Mouse (Mus musculus): ENCODE data around the gene Cc2d2b. TPM values are rescaled to one million over a fixed set of nuclear protein-coding genes. Genes with fewer than 3 reads are reported as not detected.

The Cc2d2b gene
- polyA plus RNA-seq, 1 experiment from 2014 or later, result 0.12 TPM

GRCm38 (mm10) chr19:40821306-40821825, 72.8 kb downstream of the Cc2d2b start:
- H3K4me1 ChIP-seq (replicated peaks; ENCODE audit: control insufficient read depth, insufficient read depth), result no peaks in the 10 kb centered on the region
- no peaks in the 10 kb centered on the region for H3K36me3 ChIP-seq (ENCODE audit: control insufficient read depth, insufficient read depth, low read length)
- no peak overlapping the region for H3K27ac ChIP-seq (replicated peaks)
- no peak overlapping the region for H3K4me2 ChIP-seq (replicated peaks; ENCODE audit: low read depth)
- no peaks in the 10 kb centered on the region for H3K27me3 ChIP-seq (ENCODE audit: control insufficient read depth, insufficient read depth, low read length)
- 78% methylated on average over 4 of the region's 4 CpGs for WGBS
- DNase-seq (ENCODE audit: low spot score) (no peak), ATAC-seq (ENCODE audit: low FRiP score, low TSS enrichment) (no peak)
- no peak overlapping the region for H3K9ac ChIP-seq (ENCODE audit: low read length)
- H3K9me3 ChIP-seq (ENCODE audit: control insufficient read depth, low read length), result no peaks in the 10 kb centered on the region
- TF ChIP-seq CTCF (IDR thresholded peaks at IDR 0.05; ENCODE audit: low read depth) (no peak), EP300 (optimal IDR thresholded peaks at IDR 0.05) (no peak)
- H3K4me3 ChIP-seq (ENCODE audit: low read depth, low read length), result no peak overlapping the region

- no peak for TF ChIP-seq EP300 (optimal IDR thresholded peaks at IDR 0.05)
- WGBS, result 59% methylated on average over 5 of the region's 5 CpGs
Observed at GRCm38 (mm10) chr19:40825636-40826035, 77.1 kb downstream of the Cc2d2b start.

GRCm38 (mm10) chr19:40826735-40827134, 78.2 kb downstream of the Cc2d2b start:
- TF ChIP-seq CTCF (IDR thresholded peaks at IDR 0.05; ENCODE audit: low read depth) (no peak), EP300 (optimal IDR thresholded peaks at IDR 0.05) (no peak)
- no peaks in the 10 kb centered on the region for H3K36me3 ChIP-seq (ENCODE audit: control insufficient read depth, insufficient read depth, low read length)
- no peak overlapping the region for H3K27ac ChIP-seq (replicated peaks)
- no peaks in the 10 kb centered on the region for H3K27me3 ChIP-seq (ENCODE audit: control insufficient read depth, insufficient read depth, low read length)
- H3K9me3 ChIP-seq (ENCODE audit: control insufficient read depth, low read length), result no peaks in the 10 kb centered on the region
- WGBS, result 45% methylated on average over 7 of the region's 7 CpGs
- no peak overlapping the region for H3K4me2 ChIP-seq (replicated peaks; ENCODE audit: low read depth)
- ATAC-seq (ENCODE audit: low FRiP score, low TSS enrichment), result no peak
- no peaks in the 10 kb centered on the region for H3K4me1 ChIP-seq (replicated peaks; ENCODE audit: control insufficient read depth, insufficient read depth)
- no peak overlapping the region for H3K4me3 ChIP-seq (ENCODE audit: low read depth, low read length)
- peak; percentile 26 for DNase-seq (ENCODE audit: low spot score)
- H3K9ac ChIP-seq (ENCODE audit: low read length), result no peak overlapping the region

More at GRCm38 (mm10) chr19:40825636-40826035, 77.1 kb downstream of the Cc2d2b start:
- Histone ChIP-seq H3K4me1 (replicated peaks; ENCODE audit: control insufficient read depth, insufficient read depth) (no peaks in the 10 kb centered on the region), H3K27me3 (ENCODE audit: control insufficient read depth, insufficient read depth, low read length) (no peaks in the 10 kb centered on the region), H3K9me3 (ENCODE audit: control insufficient read depth, low read length) (no peaks in the 10 kb centered on the region), H3K9ac (ENCODE audit: low read length) (no peak overlapping the region), H3K4me2 (replicated peaks; ENCODE audit: low read depth) (no peak overlapping the region), H3K27ac (replicated peaks) (no peak overlapping the region), H3K4me3 (ENCODE audit: low read depth, low read length) (no peak overlapping the region), H3K36me3 (ENCODE audit: control insufficient read depth, insufficient read depth, low read length) (no peaks in the 10 kb centered on the region)
- DNase-seq (ENCODE audit: low spot score) (no peak), ATAC-seq (ENCODE audit: low FRiP score, low TSS enrichment) (no peak)

GRCm38 (mm10) chr19:40830198-40830597, 81.6 kb downstream of the Cc2d2b start:
- H3K4me2 ChIP-seq (replicated peaks; ENCODE audit: low read depth), result peak overlapping the region; percentile 86
- DNase-seq (ENCODE audit: low spot score) (no peak), ATAC-seq (ENCODE audit: low FRiP score, low TSS enrichment) (no peak)
- H3K36me3 ChIP-seq (ENCODE audit: control insufficient read depth, insufficient read depth, low read length), result no peaks in the 10 kb centered on the region
- H3K4me3 ChIP-seq (ENCODE audit: low read depth, low read length), result peak overlapping the region; percentile 88
- H3K27me3 ChIP-seq (ENCODE audit: control insufficient read depth, insufficient read depth, low read length), result no peaks in the 10 kb centered on the region
- H3K9me3 ChIP-seq (ENCODE audit: control insufficient read depth, low read length), result no peaks in the 10 kb centered on the region
- TF ChIP-seq EP300 (optimal IDR thresholded peaks at IDR 0.05) (no peak), CTCF (IDR thresholded peaks at IDR 0.05; ENCODE audit: low read depth) (no peak)
- peak overlapping the region; percentile 94; the same call in 1 of the 2 replicates for H3K9ac ChIP-seq (ENCODE audit: low read length)
- H3K4me1 ChIP-seq (replicated peaks; ENCODE audit: control insufficient read depth, insufficient read depth), result no peaks in the 10 kb centered on the region
- H3K27ac ChIP-seq (replicated peaks), result no peak overlapping the region
- WGBS, result 53% methylated on average over 7 of the region's 7 CpGs

- peak within 1 kb of the TSS; percentile 88 for H3K4me3 ChIP-seq (ENCODE audit: low read depth, low read length)
- H3K36me3 ChIP-seq (ENCODE audit: control insufficient read depth, insufficient read depth, low read length), result no peaks in the 10 kb centered on the region
- under 1% methylated on average over 60 of the region's 71 CpGs for WGBS
- H3K4me1 ChIP-seq (replicated peaks; ENCODE audit: control insufficient read depth, insufficient read depth), result no peaks in the 10 kb centered on the region
- H3K27ac ChIP-seq (replicated peaks), result peak within 1 kb of the TSS; percentile 90
- H3K27me3 ChIP-seq (ENCODE audit: control insufficient read depth, insufficient read depth, low read length), result no peaks in the 10 kb centered on the region
- ATAC-seq (ENCODE audit: low FRiP score, low TSS enrichment) (peak; percentile 99), DNase-seq (ENCODE audit: low spot score) (peak; percentile 93)
- H3K9ac ChIP-seq (ENCODE audit: low read length), result peak within 1 kb of the TSS; percentile 94
- peak within 1 kb of the TSS; percentile 86 for H3K4me2 ChIP-seq (replicated peaks; ENCODE audit: low read depth)
- TF ChIP-seq EP300 (optimal IDR thresholded peaks at IDR 0.05) (no peak), CTCF (IDR thresholded peaks at IDR 0.05; ENCODE audit: low read depth) (peak; percentile 10; the same call in 1 of the 2 replicates)
- H3K9me3 ChIP-seq (ENCODE audit: control insufficient read depth, low read length), result no peaks in the 10 kb centered on the region
Observed at GRCm38 (mm10) chr19:40830703-40831415, 82.3 kb downstream of the Cc2d2b start, which contains the start of gene Ccnj. Ccnj (plus strand) TSS chr19:40831279.
